Mouse (Mus musculus): ENCODE data around the gene Olfr54.
"Not testable (repeated sequence)": the region's sequence is repeated elsewhere in the genome, so short reads cannot be mapped to it uniquely, and the experiment has no call there.

Gene Olfr54

DNA sequence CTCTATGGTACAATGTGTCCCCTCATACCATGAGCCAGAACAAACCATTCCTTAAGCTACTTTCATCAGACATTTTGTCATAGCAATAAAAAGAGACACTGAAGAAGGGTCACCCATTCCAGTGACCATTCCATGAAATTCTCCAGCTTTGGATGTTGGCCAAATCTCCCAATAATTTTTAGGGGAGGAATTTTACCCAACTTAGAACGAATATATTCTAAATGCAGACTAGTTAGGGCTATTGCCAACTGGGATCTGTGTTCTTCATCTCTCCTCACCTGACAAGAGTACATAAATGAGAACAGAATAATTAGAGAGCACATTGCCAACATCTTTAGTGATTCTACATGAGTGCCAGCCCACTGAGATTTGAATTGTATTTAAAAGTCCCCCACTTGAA lies at the start of gene Olfr54:
Gene Olfr54 (plus strand): TSS at position 301 of the 400 bp plus-strand sequence.
- in situ Hi-C loops (cut with MboI; ENCODE audit: low pct_unique_long_range_greater_than_20kb in 1 of 2, low sequenced_read_pairs in 2 of 2, unreplicated experiment in 1 of 2), result no loop called here

DNA sequence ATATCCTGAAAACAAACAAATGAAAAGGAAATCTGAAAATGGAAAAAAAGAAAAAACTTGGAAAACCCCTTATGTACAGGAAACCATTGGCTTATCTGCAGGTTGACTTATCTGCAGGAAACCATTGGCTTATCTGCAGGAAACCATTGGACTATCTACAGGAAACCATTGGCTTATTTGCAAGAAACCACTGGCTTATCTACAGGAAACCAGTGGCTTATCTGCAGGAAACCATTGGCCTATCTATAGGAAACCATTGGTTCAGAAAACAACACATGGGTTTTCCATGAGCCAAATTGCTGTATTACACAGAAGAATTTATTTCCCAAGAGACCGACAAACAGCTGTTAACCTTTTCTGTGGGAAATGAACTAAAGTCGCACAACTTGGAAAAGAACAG lies 49.1 kb upstream of the Olfr54 start:
- in situ Hi-C loops (cut with MboI; ENCODE audit: low pct_unique_long_range_greater_than_20kb in 1 of 2, low sequenced_read_pairs in 2 of 2, unreplicated experiment in 1 of 2), result no loop called here

DNA sequence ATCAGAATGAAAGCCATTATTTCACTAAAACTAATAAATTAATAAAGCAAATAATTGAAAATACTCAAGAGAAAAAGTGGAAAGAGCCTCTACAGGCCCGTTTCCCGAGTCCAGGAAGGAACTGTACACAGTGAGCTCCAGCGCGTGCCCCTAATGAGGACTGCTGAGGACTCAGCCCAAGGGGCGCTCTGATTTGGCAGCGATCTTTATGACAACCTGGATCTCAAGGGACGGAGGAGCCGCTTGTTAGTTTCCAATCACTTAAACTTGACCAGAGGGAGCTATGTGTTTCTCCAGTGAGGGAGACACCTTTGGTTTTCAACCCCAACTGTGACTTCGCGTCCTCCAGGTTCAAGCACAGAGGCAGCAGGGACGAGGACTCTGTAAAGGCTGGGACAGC lies 47.8 kb upstream of the Olfr54 start, which contains the start of gene Olfr1378:
Gene Olfr1378 (plus strand): TSS at position 301 of the 400 bp plus-strand sequence.
- in situ Hi-C loops (cut with MboI; ENCODE audit: low pct_unique_long_range_greater_than_20kb in 1 of 2, low sequenced_read_pairs in 2 of 2, unreplicated experiment in 1 of 2), result no loop called here

DNA sequence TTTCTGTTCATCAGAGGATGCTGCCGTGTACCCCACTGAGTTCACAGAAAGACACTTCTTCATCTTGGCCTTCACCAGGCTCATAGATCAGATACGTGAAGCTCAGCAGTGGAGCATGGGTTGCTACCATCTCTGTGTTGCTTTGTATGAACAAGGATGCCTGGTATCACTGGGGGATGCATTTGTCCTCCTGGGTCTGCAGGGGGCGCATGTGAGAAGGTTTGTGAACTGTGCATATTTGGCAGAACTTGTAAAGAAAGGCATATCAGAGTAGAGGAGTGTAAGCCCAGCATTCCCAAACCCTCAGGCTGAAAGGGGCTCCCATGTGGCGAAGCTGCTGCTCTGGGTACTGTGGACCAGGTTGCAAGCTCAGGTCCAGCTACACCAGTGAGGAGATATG lies 36.8 kb upstream of the Olfr54 start:
- in situ Hi-C loops (cut with MboI; ENCODE audit: low pct_unique_long_range_greater_than_20kb in 1 of 2, low sequenced_read_pairs in 2 of 2, unreplicated experiment in 1 of 2), result no loop called here

DNA sequence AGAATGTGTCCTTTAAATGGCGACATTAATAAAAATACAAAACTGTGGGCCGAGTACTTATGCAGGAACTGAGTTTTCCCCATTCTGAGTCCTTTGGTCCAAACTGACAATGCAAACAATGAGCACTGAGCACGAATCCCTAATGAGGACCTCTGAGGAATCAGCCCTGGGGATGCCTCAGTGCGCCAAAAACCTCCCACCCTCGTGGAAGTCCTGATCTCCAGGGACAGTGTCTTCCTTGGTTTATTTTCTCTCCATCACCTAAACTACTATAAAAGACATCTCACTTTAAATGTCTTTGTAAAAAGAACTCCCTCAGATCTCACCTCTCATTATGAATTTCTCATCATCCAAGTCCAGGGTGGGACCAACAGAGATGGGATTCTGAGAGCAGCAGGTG lies 32.4 kb upstream of the Olfr54 start, which contains the start of gene Olfr1377:
Gene Olfr1377 (plus strand): TSS at position 301 of the 400 bp plus-strand sequence.
- in situ Hi-C loops (cut with MboI; ENCODE audit: low pct_unique_long_range_greater_than_20kb in 1 of 2, low sequenced_read_pairs in 2 of 2, unreplicated experiment in 1 of 2), result no loop called here

DNA sequence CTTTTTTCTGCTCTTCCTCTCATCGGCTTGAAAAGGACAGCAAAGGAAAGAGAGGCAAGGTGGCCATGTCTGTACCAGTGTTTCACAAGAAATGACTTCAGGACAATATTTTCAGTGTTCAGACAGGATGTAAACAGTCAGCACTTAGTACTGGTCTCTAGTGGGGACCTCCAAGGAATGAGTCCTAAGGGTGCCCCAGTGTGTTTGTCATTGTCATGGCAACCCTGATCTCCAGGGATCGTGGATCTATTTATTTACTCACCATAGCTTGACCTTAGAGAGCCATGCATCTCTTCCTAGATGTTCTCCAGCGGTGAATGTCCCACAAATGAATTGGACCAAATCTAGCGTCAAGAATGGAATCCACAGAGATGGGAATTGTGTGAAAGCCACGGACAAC lies 10.7 kb upstream of the Olfr54 start, which contains the start of gene Olfr51:
Gene Olfr51 (plus strand): TSS at position 301 of the 400 bp plus-strand sequence.
- in situ Hi-C loops (cut with MboI; ENCODE audit: low pct_unique_long_range_greater_than_20kb in 1 of 2, low sequenced_read_pairs in 2 of 2, unreplicated experiment in 1 of 2), result no loop called here

DNA sequence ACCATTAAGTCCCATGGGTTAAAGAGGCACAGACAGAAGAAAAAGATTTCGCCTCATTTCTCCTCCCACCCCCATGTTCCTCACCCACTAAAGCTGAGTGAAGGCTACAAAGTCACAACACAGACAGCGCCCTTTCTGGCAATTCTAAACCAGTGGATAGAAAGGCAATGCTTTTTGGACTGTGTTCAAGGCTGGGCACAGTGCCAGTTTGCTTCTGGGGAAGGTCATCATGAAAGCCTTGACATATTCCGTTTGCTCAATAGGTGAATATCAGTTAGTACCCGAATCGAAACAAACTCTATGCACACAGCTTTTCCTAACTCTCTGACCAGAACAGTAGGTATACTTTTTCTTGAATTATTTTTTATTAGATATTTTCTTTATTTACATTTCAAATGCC lies 2.2 kb upstream of the Olfr54 start:
- in situ Hi-C loops (cut with MboI; ENCODE audit: low pct_unique_long_range_greater_than_20kb in 1 of 2, low sequenced_read_pairs in 2 of 2, unreplicated experiment in 1 of 2), result no loop called here

DNA sequence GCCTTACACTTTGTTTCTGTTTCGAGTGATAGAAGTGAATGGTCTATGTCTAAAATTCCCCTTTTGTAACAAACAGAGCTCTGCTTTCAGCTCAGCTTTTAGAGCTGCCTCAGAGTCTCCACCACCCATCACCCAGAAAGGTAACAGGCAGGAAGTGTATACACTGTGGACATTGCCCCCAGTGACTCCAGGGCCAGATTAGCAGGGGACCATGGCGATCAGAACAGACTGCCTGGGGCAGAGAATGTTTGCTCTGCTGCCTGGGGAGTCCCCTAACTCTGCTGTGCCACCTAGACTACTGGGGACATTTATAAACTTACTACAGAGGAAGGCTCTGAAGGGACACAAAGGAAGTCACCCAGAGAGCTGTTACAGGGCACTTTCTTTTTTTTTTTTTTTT lies 2.3 kb downstream of the Olfr54 start:
- in situ Hi-C loops (cut with MboI; ENCODE audit: low pct_unique_long_range_greater_than_20kb in 1 of 2, low sequenced_read_pairs in 2 of 2, unreplicated experiment in 1 of 2), result no loop called here

DNA sequence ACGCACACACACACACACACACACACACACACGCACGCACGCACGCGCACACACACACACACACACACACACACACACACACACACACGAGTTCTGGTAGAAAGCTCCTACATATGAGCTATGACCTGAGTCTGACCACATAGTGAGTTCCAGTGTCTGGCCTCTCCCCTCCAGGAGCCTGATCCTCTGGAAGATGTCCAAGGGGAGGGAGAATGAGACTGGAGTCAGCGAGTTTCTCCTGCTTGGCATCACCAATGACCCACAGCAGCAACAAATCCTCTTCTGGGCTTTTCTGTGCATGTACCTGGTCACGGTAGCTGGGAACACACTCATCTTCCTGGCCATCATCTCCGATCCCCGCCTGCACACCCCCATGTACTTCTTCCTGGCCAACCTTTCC lies 12.8 kb downstream of the Olfr54 start:
- in situ Hi-C loops (cut with MboI; ENCODE audit: low pct_unique_long_range_greater_than_20kb in 1 of 2, low sequenced_read_pairs in 2 of 2, unreplicated experiment in 1 of 2), result not testable (repeated sequence)

DNA sequence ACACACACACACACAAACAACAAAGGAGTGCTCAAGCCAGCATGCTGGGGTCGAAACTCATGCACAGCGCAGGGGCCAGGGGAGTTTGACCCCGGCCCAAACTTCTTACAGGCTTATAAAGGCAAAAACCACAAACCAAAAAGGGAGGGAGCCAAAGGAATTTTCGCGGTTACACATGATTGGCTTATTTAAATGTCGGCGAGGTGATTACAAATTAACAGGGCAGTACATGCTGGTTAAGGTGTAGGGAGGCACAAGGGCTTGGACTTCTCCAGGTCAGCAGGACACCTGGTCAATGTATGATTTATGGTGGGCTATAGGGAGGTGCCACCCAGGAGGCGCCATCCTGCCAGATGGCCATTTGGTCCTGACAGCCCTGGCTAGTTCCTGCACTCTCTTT lies 15.3 kb downstream of the Olfr54 start:
- in situ Hi-C loops (cut with MboI; ENCODE audit: low pct_unique_long_range_greater_than_20kb in 1 of 2, low sequenced_read_pairs in 2 of 2, unreplicated experiment in 1 of 2), result not testable (repeated sequence)

DNA sequence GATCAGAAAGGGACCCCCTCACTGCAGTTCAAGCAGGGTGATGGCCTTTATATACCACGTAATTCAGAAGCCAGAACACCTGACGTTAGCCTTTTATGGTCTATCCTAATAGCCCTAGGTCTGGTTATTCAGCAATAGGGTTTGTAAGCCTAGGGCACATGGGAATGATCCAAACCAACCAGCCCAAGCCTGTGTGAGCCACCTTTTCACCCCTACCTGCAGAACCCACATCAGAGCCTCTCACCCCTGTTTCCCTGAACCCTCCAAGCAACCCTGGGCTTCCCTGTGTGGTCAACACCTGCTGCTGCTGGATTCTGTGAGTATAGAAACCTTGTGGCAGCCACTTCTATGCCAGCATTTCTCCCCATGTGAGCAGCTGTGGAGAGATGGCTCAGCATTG lies 16.2 kb downstream of the Olfr54 start:
- in situ Hi-C loops (cut with MboI; ENCODE audit: low pct_unique_long_range_greater_than_20kb in 1 of 2, low sequenced_read_pairs in 2 of 2, unreplicated experiment in 1 of 2), result no loop called here

DNA sequence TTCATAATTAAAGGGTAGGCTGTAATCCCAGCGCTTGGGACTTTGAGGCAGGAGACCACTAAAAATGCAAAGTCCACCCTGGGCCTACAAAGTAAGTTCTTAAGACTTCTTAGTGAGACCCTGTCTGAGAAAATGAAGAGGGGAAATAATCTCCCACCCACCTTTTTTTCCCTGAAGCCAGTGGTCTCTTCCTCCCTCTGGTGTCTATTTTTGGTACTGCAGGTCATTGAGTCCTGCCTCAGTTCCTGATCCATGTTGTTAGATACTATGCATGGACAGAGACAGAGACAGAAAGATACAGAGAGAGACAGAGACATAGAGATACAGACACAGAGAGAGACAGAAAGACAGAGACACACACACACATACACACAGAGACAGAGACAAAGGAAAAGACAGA lies 18.8 kb downstream of the Olfr54 start:
- in situ Hi-C loops (cut with MboI; ENCODE audit: low pct_unique_long_range_greater_than_20kb in 1 of 2, low sequenced_read_pairs in 2 of 2, unreplicated experiment in 1 of 2), result no loop called here

DNA sequence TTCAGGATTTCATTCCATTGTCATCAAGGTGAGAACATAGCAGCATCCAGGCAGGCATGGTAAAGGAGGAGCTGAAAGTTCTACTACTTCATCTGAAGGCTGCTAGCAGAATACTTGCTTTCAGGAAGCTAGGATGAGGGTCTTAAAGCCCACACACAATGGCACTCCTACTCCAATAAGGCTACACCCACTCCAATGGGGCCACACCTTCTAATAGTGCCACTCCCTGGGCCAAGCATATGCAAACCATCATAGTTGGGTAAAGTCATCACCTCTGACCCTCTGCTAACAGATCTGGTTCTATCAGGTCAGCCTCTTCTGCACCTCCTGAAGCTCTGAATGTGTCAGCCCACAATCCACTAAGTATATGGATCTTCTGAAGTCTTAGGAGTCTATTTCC lies 20.1 kb downstream of the Olfr54 start:
- in situ Hi-C loops (cut with MboI; ENCODE audit: low pct_unique_long_range_greater_than_20kb in 1 of 2, low sequenced_read_pairs in 2 of 2, unreplicated experiment in 1 of 2), result not testable (repeated sequence)

DNA sequence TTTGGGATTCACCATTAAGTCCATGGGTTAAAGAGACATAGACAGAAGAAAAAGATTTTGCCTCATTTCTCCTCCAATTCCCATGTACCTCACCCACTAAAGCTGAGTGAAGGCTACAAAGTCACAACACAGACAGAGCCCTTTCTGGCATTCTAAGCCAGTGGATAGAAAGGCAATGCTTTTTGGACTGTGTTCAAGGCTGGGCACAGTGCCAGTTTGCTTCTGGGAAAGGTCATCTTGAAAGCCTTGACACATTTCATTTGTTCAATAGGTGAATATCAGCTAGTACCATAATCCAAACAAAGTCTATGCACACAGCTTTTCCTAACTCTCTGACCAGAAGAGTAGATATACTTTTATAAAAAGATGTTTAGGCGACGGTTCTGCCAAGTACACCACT lies 21.9 kb downstream of the Olfr54 start:
- in situ Hi-C loops (cut with MboI; ENCODE audit: low pct_unique_long_range_greater_than_20kb in 1 of 2, low sequenced_read_pairs in 2 of 2, unreplicated experiment in 1 of 2), result no loop called here

DNA sequence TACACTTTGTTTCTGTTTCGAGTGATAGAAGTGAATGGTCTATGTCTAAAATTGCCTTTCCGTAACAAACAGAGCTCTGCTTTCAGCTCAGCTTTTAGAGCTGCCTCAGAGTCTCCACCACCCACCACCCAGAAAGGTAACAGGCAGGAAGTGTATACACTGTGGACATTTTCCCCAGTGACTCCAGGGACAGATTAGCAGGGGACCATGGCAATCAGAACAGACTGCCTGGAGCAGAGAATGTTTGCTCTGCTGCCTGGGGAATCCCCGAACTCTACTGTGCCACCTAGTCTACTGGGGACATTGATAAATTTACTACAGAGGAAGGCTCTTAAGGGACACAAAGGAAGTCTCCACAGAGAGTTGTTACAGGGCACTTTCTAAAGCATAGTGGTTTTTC lies 30.7 kb downstream of the Olfr54 start:
- in situ Hi-C loops (cut with MboI; ENCODE audit: low pct_unique_long_range_greater_than_20kb in 1 of 2, low sequenced_read_pairs in 2 of 2, unreplicated experiment in 1 of 2), result not testable (repeated sequence)

DNA sequence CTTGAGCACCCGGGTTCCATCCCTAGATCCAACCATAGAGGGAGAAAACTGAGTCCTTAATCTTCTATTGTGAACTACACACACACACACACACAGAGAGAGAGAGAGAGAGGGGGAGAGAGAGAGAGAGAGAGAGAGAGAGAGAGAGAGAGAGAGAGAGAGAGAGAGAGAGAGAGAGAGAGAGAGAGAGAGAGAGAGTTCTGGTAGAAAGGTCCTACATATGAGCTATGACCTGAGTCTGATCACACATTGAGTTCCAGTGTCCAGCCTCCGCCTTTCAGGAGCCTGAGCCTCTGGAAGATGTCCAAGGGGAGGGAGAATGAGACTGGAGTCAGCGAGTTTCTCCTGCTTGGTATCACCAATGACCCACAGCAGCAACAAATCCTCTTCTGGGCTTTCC lies 33.8 kb downstream of the Olfr54 start, which contains the start of gene Olfr1375:
Gene Olfr1375 (plus strand): TSS at position 301 of the 400 bp plus-strand sequence.
- in situ Hi-C loops (cut with MboI; ENCODE audit: low pct_unique_long_range_greater_than_20kb in 1 of 2, low sequenced_read_pairs in 2 of 2, unreplicated experiment in 1 of 2), result not testable (repeated sequence)

DNA sequence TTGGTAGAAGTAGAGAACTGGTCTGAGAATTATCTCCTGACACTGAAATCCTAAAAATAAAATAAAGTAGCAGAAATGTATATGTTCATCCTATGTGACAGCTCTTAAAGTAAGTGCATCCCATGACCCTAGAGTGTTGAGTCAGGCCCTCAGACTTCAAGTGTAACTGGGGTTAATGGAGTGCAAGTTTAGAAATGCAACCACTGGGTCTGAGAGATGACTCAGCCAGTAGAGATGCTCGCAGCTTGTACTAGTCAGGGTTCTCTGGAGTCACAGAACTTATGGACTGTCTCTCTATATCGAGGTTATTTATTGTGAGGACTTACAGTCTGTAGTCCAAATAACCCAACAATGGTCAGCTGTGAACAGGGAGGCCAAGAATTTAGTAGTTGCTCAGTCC lies 37.6 kb downstream of the Olfr54 start:
- in situ Hi-C loops (cut with MboI; ENCODE audit: low pct_unique_long_range_greater_than_20kb in 1 of 2, low sequenced_read_pairs in 2 of 2, unreplicated experiment in 1 of 2), result loop anchor here (5.0 to 10.0 kb wide), 2 partner anchors 107 to 109 kb away; partner anchors contain the start of gene 4933414I15Rik (in 2 of the 2)

DNA sequence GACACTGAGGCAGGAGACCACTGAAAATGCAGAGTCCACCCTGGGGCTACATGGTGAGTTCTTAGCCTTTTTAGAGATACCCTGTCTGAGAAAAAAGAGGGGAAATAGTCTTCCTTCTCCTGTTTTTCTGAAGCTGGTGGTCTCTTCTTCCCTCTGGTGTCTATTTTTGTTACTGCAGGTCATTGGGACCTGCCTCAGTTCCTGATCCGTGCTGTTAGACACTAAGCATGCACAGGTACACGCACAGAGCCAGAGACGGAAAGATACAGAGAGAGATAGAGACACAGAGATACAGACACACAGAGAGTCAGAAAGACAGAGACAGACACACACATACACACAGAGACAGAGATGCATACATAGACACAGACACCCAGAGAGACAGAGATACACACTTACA lies 39.2 kb downstream of the Olfr54 start:
- in situ Hi-C loops (cut with MboI; ENCODE audit: low pct_unique_long_range_greater_than_20kb in 1 of 2, low sequenced_read_pairs in 2 of 2, unreplicated experiment in 1 of 2), result loop anchor here (5.0 to 10.0 kb wide), 2 partner anchors 108 to 111 kb away; partner anchors contain the start of gene 4933414I15Rik (in 2 of the 2)

DNA sequence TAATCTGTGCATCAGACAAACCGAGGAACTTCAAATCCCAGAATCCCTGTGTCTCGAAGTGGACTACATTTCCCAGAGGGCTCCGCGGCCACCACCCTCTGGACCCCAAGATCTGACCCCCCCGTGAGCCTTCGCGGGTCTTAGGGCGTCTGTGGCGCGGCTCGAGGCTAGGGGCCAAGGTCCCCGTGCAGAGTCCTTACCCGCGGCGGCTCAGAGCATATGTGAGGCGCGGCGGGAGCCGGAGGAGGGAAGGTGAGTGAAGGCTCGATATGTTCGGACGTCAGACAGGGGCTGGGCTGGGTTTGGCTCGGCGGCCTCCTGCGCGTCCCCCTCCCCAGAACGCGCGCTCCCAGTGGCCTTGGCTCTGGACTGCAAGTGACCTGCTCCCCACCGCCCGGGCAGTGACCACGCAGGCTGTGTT lies 45.1 kb downstream of the Olfr54 start, which contains the start of gene Zfp354a:
Gene Zfp354a (plus strand): TSS at position 107 of the 421 bp plus-strand sequence.
- in situ Hi-C loops (cut with MboI; ENCODE audit: low pct_unique_long_range_greater_than_20kb in 1 of 2, low sequenced_read_pairs in 2 of 2, unreplicated experiment in 1 of 2), result loop anchor here in 1 of 2 experiments (10.0 kb wide), 1 partner anchor 114 kb away; the partner anchor contains the start of gene 4933414I15Rik

DNA sequence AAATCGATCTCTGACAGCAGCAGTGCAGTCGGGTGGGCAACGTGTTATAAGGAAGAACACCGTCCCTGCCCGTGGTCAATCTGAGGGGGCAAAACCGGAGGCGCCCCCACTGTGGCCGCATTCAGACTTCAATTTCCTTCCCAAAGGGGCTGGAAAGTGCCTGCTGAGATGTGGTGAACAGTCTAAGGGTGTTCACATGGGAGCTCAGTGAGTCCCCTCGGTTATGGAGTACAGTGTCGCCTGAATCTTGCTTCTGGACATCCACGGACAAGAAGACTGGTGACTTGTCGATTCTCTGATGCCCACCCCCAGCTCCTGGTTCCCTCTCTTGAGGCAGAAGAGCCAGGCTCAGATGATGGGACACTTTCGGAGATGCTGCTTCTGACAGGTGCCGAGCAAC lies 45.6 kb downstream of the Olfr54 start:
- in situ Hi-C loops (cut with MboI; ENCODE audit: low pct_unique_long_range_greater_than_20kb in 1 of 2, low sequenced_read_pairs in 2 of 2, unreplicated experiment in 1 of 2), result loop anchor here in 1 of 2 experiments (10.0 kb wide), 1 partner anchor 115 kb away; the partner anchor contains the start of gene 4933414I15Rik
